Mouse (Mus musculus): ENCODE data around the gene Klhdc8b. TPM values are rescaled to one million over a fixed set of nuclear protein-coding genes. Genes with fewer than 3 reads are reported as not detected.

The Klhdc8b gene
- total RNA-seq, 2 experiments from 2014 or later: 1.1 to 8.1 TPM

Other genes with a start within 250 kb of the Klhdc8b start
- 16.1 and 16.5 TPM in 2 replicates for gene Dag1, start 197.6 kb downstream of the Klhdc8b start, total RNA-seq (2015)
- gene Dag1, start 197.6 kb downstream of the Klhdc8b start, total RNA-seq (2017): 3.8 and 4.7 TPM in 2 replicates
- 9.0 and 10.5 TPM in 2 replicates for gene Nicn1, start 171.2 kb downstream of the Klhdc8b start, total RNA-seq (2015)
- gene Nicn1, start 171.2 kb downstream of the Klhdc8b start, total RNA-seq (2017): 3.2 and 4.7 TPM in 2 replicates
- 0.37 and 0.85 TPM in 2 replicates for gene Amt, start 164.7 kb downstream of the Klhdc8b start, total RNA-seq (2015)
- 1.1 and 1.2 TPM in 2 replicates for gene Amt, start 164.7 kb downstream of the Klhdc8b start, total RNA-seq (2017)
- gene Rhoa, start 155.5 kb downstream of the Klhdc8b start, total RNA-seq (2015): 261 and 298 TPM in 2 replicates
- gene Rhoa, start 155.5 kb downstream of the Klhdc8b start, total RNA-seq (2017): 265 and 283 TPM in 2 replicates
- gene Tcta, start 155.4 kb downstream of the Klhdc8b start, total RNA-seq (2015): 12.8 and 13.2 TPM in 2 replicates
- gene Tcta, start 155.4 kb downstream of the Klhdc8b start, total RNA-seq (2017): 4.1 and 8.7 TPM in 2 replicates
- 2,374 and 2,432 TPM in 2 replicates for gene Gpx1, start 122.7 kb downstream of the Klhdc8b start, total RNA-seq (2015)
- 1,500 and 1,804 TPM in 2 replicates for gene Gpx1, start 122.7 kb downstream of the Klhdc8b start, total RNA-seq (2017)
- gene Usp4, start 113.7 kb downstream of the Klhdc8b start, total RNA-seq (2015): 108 and 145 TPM in 2 replicates
- 50.9 and 55.0 TPM in 2 replicates for gene Usp4, start 113.7 kb downstream of the Klhdc8b start, total RNA-seq (2017)
- 0.49 TPM in 1 of 2 replicates, not detected in the other for gene 1700102P08Rik, start 68.8 kb downstream of the Klhdc8b start, total RNA-seq (2015)
- gene 1700102P08Rik, start 68.8 kb downstream of the Klhdc8b start, total RNA-seq (2017): 0.46 TPM in 1 of 2 replicates, not detected in the other
- 0.20 and 0.49 TPM in 2 replicates for gene Ccdc36, start 33.1 kb downstream of the Klhdc8b start, total RNA-seq (2015)
- 0.54 and 0.74 TPM in 2 replicates for gene Ccdc36, start 33.1 kb downstream of the Klhdc8b start, total RNA-seq (2017)
- not detected in 2 replicates for gene BC048562, start 25.1 kb downstream of the Klhdc8b start, total RNA-seq (2015)
- gene BC048562, start 25.1 kb downstream of the Klhdc8b start, total RNA-seq (2017): not detected in 2 replicates
- 14.6 and 17.9 TPM in 2 replicates for gene Ccdc71, start 1.1 kb downstream of the Klhdc8b start, total RNA-seq (2015)
- gene Ccdc71, start 1.1 kb downstream of the Klhdc8b start, total RNA-seq (2017): 13.7 and 14.8 TPM in 2 replicates
- 0.05 and 0.32 TPM in 2 replicates for gene Lamb2, start 18.2 kb upstream of the Klhdc8b start, total RNA-seq (2015)
- gene Lamb2, start 18.2 kb upstream of the Klhdc8b start, total RNA-seq (2017): 0.08 TPM in 1 of 2 replicates, not detected in the other
- 33.4 and 36.1 TPM in 2 replicates for gene Usp19, start 29.0 kb upstream of the Klhdc8b start, total RNA-seq (2015)
- 38.0 and 47.0 TPM in 2 replicates for gene Usp19, start 29.0 kb upstream of the Klhdc8b start, total RNA-seq (2017)
- gene Qars, start 46.1 kb upstream of the Klhdc8b start, total RNA-seq (2015): 177 and 194 TPM in 2 replicates
- gene Qars, start 46.1 kb upstream of the Klhdc8b start, total RNA-seq (2017): 184 and 188 TPM in 2 replicates
- gene Qrich1, start 55.2 kb upstream of the Klhdc8b start, total RNA-seq (2015): 92.3 and 107 TPM in 2 replicates
- gene Qrich1, start 55.2 kb upstream of the Klhdc8b start, total RNA-seq (2017): 133 and 134 TPM in 2 replicates
- gene Impdh2, start 98.7 kb upstream of the Klhdc8b start, total RNA-seq (2015): 266 and 290 TPM in 2 replicates
- 342 and 372 TPM in 2 replicates for gene Impdh2, start 98.7 kb upstream of the Klhdc8b start, total RNA-seq (2017)
- gene Ndufaf3, start 105.9 kb upstream of the Klhdc8b start, total RNA-seq (2015): 33.7 and 36.8 TPM in 2 replicates
- 7.3 and 22.1 TPM in 2 replicates for gene Ndufaf3, start 105.9 kb upstream of the Klhdc8b start, total RNA-seq (2017)
- gene Dalrd3, start 108.3 kb upstream of the Klhdc8b start, total RNA-seq (2015): 95.3 and 103 TPM in 2 replicates
- gene Dalrd3, start 108.3 kb upstream of the Klhdc8b start, total RNA-seq (2017): 42.7 and 43.4 TPM in 2 replicates
- 9.8 and 10.2 TPM in 2 replicates for gene Wdr6, start 117.2 kb upstream of the Klhdc8b start, total RNA-seq (2015)
- gene Wdr6, start 117.2 kb upstream of the Klhdc8b start, total RNA-seq (2017): 15.5 and 17.4 TPM in 2 replicates
- 0.39 and 1.2 TPM in 2 replicates for gene P4htm, start 136.1 kb upstream of the Klhdc8b start, total RNA-seq (2015)
- gene P4htm, start 136.1 kb upstream of the Klhdc8b start, total RNA-seq (2017): 1.00 and 1.8 TPM in 2 replicates
- 20.0 and 20.1 TPM in 2 replicates for gene Arih2, start 187.8 kb upstream of the Klhdc8b start, total RNA-seq (2015)
- 42.5 and 47.4 TPM in 2 replicates for gene Arih2, start 187.8 kb upstream of the Klhdc8b start, total RNA-seq (2017)
- 18.5 and 21.5 TPM in 2 replicates for gene Slc25a20, start 200.5 kb upstream of the Klhdc8b start, total RNA-seq (2015)
- gene Slc25a20, start 200.5 kb upstream of the Klhdc8b start, total RNA-seq (2017): 26.0 and 28.3 TPM in 2 replicates
- gene Prkar2a, start 227.7 kb upstream of the Klhdc8b start, total RNA-seq (2015): 20.0 and 21.9 TPM in 2 replicates
- gene Prkar2a, start 227.7 kb upstream of the Klhdc8b start, total RNA-seq (2017): 17.4 and 29.2 TPM in 2 replicates